Mouse (Mus musculus): ENCODE results near the gene Fads6.
A peak's percentile ranks its signal among the peaks of the same experiment; 100 is the strongest.

DNA sequence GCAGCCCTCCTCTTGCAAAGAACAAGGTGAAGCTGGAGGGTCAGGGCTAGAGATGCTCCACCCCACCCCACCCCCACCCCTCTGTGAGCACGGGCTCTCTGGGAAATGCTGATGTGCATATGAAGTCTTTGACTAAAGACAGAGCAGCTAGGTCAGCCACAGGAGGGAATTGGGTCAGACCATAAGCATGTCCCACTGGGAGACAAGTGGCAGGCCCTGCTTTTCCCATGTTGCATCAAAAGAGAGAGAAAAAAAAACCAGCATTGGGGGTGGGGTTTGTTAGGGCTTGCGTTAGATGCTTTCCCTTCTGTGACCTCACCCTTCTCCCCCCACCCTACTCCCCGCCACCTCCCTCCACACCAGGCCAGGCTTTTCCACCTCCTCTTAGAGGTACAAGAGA lies 50.2 kb downstream of the Fads6 start:
- no peak for TF ChIP-seq SMC3 (IDR thresholded peaks at IDR 0.05; ENCODE audit: low read depth, low read length)
- TF ChIP-seq CTCF (conservative IDR thresholded peaks at IDR 0.05 in 1 of 2, IDR thresholded peaks at IDR 0.05 in 1 of 2; ENCODE audit: low read depth in 2 of 2, low read length in 2 of 2): no peak
- TF ChIP-seq E2F4 (IDR thresholded peaks at IDR 0.05; ENCODE audit: insufficient replicate concordance, low read depth, low read length): no peak
- TF ChIP-seq RAD21 (IDR thresholded peaks at IDR 0.05; ENCODE audit: low read depth, low read length): no peak
- no peak for TF ChIP-seq SIN3A (IDR thresholded peaks at IDR 0.05; ENCODE audit: low read length)
- no peak for TF ChIP-seq ZC3H11A (IDR thresholded peaks at IDR 0.05; ENCODE audit: low read depth, low read length)
- peak; percentile 62 for TF ChIP-seq MEF2A (IDR thresholded peaks at IDR 0.05; ENCODE audit: borderline replicate concordance, low read depth, low read length)
- no peak for TF ChIP-seq MYC (IDR thresholded peaks at IDR 0.05; ENCODE audit: low read depth, low read length)
- 0 out of 2 replicates have a peak, but pooled peaks have one; percentile 23 for TF ChIP-seq KAT2A (IDR thresholded peaks at IDR 0.05; ENCODE audit: insufficient replicate concordance, low read length)
